Mouse (Mus musculus): Measurements from ENCODE around the gene Syngap1.

The Syngap1 gene

GRCm38 (mm10) chr17:26936921-26937695 is 3.9 kb upstream of the Syngap1 start:
- DNase-seq: no peak

GRCm38 (mm10) chr17:26937883-26938695 is 3.0 kb upstream of the Syngap1 start:
- peak; percentile 20 for DNase-seq

- DNase-seq: no peak
Observed at GRCm38 (mm10) chr17:26938731-26939130, 2.3 kb upstream of the Syngap1 start.

- DNase-seq: peak; percentile 100
Observed at GRCm38 (mm10) chr17:26939178-26939972, 1.7 kb upstream of the Syngap1 start, which contains the start of gene Cuta. Cuta (minus strand) TSS chr17:26939569.

- DNase-seq: no peak
Observed at GRCm38 (mm10) chr17:26939973-26940300, 1.1 kb upstream of the Syngap1 start.

- DNase-seq: no peak
Observed at GRCm38 (mm10) chr17:26941841-26942570, 953 bp downstream of the Syngap1 start.

- no peak for DNase-seq
Observed at GRCm38 (mm10) chr17:26945824-26946495, 4.9 kb downstream of the Syngap1 start.

- peak; percentile 87 for DNase-seq
Observed at GRCm38 (mm10) chr17:26946567-26946966, 5.5 kb downstream of the Syngap1 start.

GRCm38 (mm10) chr17:26947231-26948100 is 6.4 kb downstream of the Syngap1 start:
- DNase-seq: no peak

GRCm38 (mm10) chr17:26948316-26949050 is 7.4 kb downstream of the Syngap1 start:
- peak; percentile 59 for DNase-seq

GRCm38 (mm10) chr17:26949051-26949577 is 8.1 kb downstream of the Syngap1 start:
- DNase-seq: no peak

- DNase-seq: no peak
Observed at GRCm38 (mm10) chr17:26949866-26950265, 8.8 kb downstream of the Syngap1 start.

- no peak for DNase-seq
Observed at GRCm38 (mm10) chr17:26950560-26951288, 9.7 kb downstream of the Syngap1 start.

GRCm38 (mm10) chr17:26951406-26951805 is 10.4 kb downstream of the Syngap1 start:
- DNase-seq: peak; percentile 62

GRCm38 (mm10) chr17:26951952-26952877 is 11.2 kb downstream of the Syngap1 start:
- DNase-seq: no peak

GRCm38 (mm10) chr17:26953201-26953600 is 12.1 kb downstream of the Syngap1 start:
- no peak for DNase-seq

- DNase-seq: no peak
Observed at GRCm38 (mm10) chr17:26953726-26954125, 12.7 kb downstream of the Syngap1 start.

GRCm38 (mm10) chr17:26956309-26956708 is 15.3 kb downstream of the Syngap1 start:
- DNase-seq: no peak

Measured in kidney, adult 9 months (tissue).